Mouse (Mus musculus) liver, adult 2 months (tissue): Measurements from ENCODE around the gene Myo16.

Experiments
- CTCF ChIP-seq: fragments of 200-500 bp; IDR thresholded peaks from 2 replicates; pipeline ENCODE4 v1.5.1; 2011; ENCODE audit warnings: low read depth, low read length, control low read depth
- POLR2A ChIP-seq: fragments of 200-500 bp; IDR thresholded peaks from 2 replicates; pipeline ENCODE4 v1.6.1; 2011; ENCODE audit warnings: low read length, control low read depth; ENCODE audit not compliant: insufficient read depth; ENCODE audit errors: extremely low read depth

- TF ChIP-seq CTCF (no peak), POLR2A (no peak)
Observed at GRCm38 (mm10) chr8:10154439-10154745, 681 bp downstream of the Myo16 start.
